Mouse (Mus musculus) cortical plate, adult 2 months (tissue): ENCODE data around the gene Ccdc142. TPM values are rescaled to one million over a fixed set of nuclear protein-coding genes. Genes with fewer than 3 reads are reported as not detected.

Experiments
- H3K27ac ChIP-seq: fragments of 200-500 bp; 2 replicates; pipeline ENCODE4 v1.5.1; 2012; ENCODE audit warnings: low read length, control low read depth, inconsistent platforms; ENCODE audit not compliant: insufficient read depth
- H3K4me1 ChIP-seq: fragments of 200-500 bp; 2 replicates; pipeline ENCODE4 v1.6.1; 2011; ENCODE audit warnings: low read length; ENCODE audit not compliant: control insufficient read depth, insufficient read depth
- H3K4me3 ChIP-seq: fragments of 200-500 bp; 2 replicates; pipeline ENCODE4 v1.5.1; 2011; ENCODE audit warnings: mild to moderate bottlenecking, low read length, control low read depth; ENCODE audit not compliant: insufficient read depth
- CTCF ChIP-seq: fragments of 200-500 bp; IDR thresholded peaks from 2 replicates; pipeline ENCODE4 v1.5.1; 2011; ENCODE audit warnings: mild to moderate bottlenecking, control low read depth, low read length; ENCODE audit not compliant: insufficient read depth; ENCODE audit errors: extremely low read depth
- POLR2A ChIP-seq: fragments of 200-500 bp; IDR thresholded peaks from 2 replicates; pipeline ENCODE4 v1.6.1; 2011; ENCODE audit warnings: mild to moderate bottlenecking, low read length, control low read depth; ENCODE audit not compliant: insufficient read depth; ENCODE audit errors: extremely low read depth
- polyA plus RNA-seq: library from polyadenylated mRNA; depleted of rRNA; stranded (reverse); fragments of >200 nt; gene quantifications from 2 replicates; pipeline ENCODE4 v1.2.3, GENCODE M21; 2012

Ccdc142 gene
- polyA plus RNA-seq, 1 experiment: 8.1 TPM

DNA sequence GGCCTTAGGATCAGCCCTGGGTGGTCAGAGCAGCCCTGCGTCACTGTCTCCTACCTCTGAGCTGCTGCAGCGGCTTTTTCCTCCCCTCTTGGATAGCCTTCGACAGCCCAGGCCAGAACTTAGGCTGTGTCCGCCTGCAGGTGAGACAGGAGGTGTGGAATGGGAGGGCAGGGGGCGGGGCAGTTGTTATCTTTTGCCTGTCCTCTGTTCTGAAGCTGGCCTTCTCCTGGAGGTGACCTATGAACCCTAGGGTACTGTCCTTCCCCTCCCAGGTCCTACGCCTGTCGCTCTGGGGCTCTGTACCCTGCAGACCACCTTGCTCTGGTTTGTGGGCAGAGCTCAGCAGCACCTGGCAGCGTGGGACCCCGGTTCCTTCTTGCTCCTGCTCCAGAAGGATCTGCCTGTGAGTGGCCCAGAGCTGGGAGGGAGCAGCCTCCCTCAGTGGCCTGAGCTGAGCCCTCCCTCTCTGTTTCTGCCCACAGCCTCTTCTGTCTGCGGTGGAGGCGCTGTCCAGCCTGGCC lies 1.8 kb downstream of the Ccdc142 start:
- H3K27ac ChIP-seq: no peak overlapping the region
- H3K4me1 ChIP-seq: peaks cover 6% of the 10 kb centered on the region
- H3K4me3 ChIP-seq: peak overlapping the region; percentile 53
- no peak for TF ChIP-seq POLR2A
- no peak for TF ChIP-seq CTCF

DNA sequence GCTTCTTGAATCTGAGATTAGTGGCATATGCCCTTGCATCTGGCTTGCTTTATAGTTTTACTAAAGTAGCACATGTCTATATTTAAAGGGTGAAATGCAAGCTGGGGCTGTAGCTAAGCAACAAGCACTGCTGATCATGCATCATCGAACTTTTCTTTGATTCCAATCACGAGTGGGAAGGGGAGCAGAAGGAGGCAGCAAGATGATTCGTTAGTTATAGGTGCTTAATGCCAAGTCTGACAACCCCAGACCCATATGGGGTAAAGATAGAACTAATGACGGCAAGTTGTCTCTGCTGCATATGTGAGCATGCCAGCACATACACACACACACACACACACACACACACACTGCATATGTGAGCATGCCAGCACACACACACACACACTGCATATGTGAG lies 2.8 kb downstream of the Ccdc142 start:
- TF ChIP-seq POLR2A (no peak), CTCF (no peak)
- H3K27ac ChIP-seq: no peak overlapping the region
- H3K4me3 ChIP-seq: no peak overlapping the region
- peaks cover 6% of the 10 kb centered on the region for H3K4me1 ChIP-seq

DNA sequence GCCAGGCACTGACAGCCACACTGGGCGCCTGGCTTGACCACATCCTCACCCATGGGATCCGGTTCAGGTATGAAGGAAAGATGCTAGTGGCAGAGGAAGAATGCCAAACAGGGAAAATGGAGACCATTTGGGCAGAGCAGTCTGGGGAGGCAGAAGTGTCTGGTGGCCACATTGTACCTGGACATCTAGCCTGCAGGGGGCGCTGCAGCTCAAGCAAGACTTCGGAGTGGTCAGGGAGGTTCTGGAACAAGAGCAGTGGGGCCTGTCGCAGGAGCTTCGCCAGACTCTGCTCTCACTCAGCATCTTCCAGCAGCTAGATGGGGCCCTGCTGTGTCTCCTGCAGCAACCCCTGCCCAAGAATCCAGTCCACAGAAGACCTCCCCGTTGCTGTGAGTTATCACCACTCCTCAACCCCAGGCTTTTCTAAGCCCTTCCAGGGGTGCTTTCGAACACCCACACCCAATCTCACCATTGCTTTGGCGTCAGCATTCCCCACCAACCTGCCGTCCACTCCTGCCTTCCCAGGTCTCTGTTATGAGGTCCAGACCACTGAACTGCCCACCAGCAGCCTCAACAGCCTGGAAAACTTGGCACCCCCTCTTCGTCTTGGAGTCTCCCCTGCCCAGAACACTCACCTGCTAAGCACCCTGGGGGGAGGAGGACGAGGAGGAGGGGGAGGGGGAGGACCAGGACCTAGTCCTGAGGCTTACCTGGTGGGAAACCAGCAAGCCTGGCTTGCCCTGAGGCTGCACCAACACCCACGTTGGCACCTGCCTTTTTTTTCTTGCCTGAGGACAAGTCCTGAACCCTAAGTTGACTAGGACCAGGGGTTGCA lies 6.4 kb downstream of the Ccdc142 start:
- no peak overlapping the region for H3K27ac ChIP-seq
- no peak overlapping the region; the same call in 1 of the 2 replicates for H3K4me3 ChIP-seq
- H3K4me1 ChIP-seq: peaks cover 5% of the 10 kb centered on the region

DNA sequence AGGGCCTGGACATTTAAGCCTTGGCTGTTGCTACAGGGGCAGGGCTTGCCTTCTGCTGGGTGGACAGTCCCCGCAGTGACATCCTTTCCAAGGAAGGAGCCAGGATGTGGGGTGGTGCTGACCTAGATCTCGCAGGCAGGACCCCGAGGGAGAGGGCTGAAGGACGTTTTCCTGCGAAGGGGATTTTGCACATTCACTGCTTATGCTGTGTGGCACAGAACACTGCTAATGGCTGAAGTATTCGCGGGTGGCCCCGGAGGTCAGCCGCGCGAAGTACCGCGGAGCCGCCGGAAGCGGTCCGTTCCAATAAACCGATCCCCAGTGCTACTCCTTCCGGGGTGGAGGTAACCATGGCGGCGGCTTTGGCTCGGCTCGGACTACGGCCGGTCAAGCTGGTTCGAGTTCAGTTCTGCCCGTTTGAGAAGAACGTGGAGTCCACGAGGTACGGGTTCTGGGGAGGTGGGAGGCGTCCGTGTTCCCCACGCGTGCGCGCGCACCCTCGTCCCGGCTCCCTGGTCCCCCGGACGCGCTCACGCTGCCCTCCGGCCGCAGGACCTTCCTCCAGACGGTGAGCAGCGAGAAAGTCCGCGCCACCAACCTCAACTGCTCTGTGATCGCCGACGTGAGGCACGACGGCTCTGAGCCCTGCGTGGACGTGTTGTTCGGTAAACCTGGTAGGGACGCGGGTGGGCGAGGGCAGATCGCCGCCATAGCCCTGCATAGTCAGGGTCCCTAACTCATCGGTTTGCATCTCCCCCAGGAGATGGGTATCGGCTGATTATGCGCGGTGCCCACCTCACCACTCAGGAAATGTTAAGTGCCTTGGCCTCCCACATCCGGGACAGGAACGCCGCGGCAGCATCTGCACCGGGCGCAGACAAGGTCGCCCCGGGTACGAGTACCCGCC lies 7.6 kb downstream of the Ccdc142 start, which contains the start of gene Mrpl53:
Mrpl53 (plus strand) TSS at position 279 of the 907 bp plus-strand sequence.
- Histone ChIP-seq H3K27ac (peak within 1 kb of the TSS; percentile 84), H3K4me1 (peaks cover 5% of the 10 kb centered on the region), H3K4me3 (peak within 1 kb of the TSS; percentile 98)
- TF ChIP-seq POLR2A: peak; percentile 88
- no peak for TF ChIP-seq CTCF

More for the DNA sequence above, 6.4 kb downstream of the Ccdc142 start:
- TF ChIP-seq CTCF (peak; percentile 66), POLR2A (no peak)

DNA sequence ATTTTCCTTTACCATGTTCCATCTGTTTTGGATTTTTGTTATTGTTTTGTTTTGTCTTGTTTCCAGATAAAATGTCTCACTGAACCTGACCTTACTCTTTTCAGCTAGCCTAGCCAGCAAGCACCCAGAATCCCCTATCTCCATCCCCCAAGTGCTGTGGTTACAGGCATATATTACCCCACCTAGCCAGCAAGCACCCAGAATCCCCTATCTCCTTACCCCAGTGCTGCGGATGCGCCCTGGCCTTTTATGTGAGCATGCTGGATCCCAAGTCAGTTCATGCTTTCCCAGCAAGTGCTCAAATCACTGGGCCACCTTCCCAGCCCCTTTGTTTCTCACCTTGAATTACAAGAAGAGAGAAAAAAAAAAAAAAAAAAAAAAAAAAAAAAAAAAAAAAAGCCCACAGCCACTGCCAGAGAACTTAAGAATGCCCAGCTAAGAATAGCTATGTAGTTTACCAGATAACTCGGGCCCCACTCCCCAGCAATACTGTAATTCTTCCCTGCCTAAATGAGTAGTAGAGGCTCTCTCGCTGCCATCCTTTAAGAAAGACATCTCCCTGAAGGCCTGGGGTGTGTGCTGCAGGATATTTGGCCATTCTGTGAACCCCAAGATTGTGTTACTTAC lies 10.2 kb downstream of the Ccdc142 start:
- no peak overlapping the region for H3K4me3 ChIP-seq
- H3K27ac ChIP-seq: no peak overlapping the region
- TF ChIP-seq POLR2A (no peak), CTCF (no peak)
- H3K4me1 ChIP-seq: peaks cover 3% of the 10 kb centered on the region; the same call in 1 of the 2 replicates

DNA sequence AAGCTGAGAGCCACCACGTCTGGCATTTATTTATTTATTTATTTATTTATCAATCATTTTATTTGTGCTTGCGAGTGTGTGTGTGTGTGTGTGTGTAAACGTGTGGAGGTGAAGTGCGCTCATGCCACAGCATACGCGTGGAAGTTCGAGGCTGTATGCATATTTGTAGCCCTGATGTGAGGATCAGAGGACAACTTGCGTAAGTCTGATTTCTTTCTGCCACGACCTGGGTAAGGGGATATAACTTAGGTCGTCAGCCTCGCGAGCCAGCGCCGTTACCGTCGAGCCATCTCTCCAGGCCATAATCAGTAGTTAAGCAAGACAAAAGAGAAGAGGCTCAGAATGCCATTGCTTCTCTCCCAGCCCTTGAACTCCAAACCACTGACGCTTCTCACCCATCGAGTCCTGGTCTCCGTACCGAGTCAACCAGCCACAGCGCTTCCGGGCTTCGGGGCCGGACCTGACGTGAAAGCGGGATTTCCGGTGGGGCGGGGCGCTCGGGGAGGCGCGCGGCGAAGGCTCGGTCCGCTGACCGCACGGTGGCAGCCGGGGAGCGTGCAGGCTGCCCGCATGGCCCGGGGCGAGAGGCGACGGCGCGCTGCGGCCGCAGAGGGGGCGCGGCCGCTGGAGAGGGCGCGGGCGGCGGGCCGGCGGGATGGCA lies 13.7 kb downstream of the Ccdc142 start, which contains the start of gene Mogs:
Mogs (plus strand) TSS at position 486 of the 661 bp plus-strand sequence.
- TF ChIP-seq POLR2A: peak; percentile 95
- no peak for TF ChIP-seq CTCF
- Histone ChIP-seq H3K27ac (peak within 1 kb of the TSS; percentile 19; the same call in 1 of the 2 replicates), H3K4me3 (peak within 1 kb of the TSS; percentile 64), H3K4me1 (no peaks in the 10 kb centered on the region)

DNA sequence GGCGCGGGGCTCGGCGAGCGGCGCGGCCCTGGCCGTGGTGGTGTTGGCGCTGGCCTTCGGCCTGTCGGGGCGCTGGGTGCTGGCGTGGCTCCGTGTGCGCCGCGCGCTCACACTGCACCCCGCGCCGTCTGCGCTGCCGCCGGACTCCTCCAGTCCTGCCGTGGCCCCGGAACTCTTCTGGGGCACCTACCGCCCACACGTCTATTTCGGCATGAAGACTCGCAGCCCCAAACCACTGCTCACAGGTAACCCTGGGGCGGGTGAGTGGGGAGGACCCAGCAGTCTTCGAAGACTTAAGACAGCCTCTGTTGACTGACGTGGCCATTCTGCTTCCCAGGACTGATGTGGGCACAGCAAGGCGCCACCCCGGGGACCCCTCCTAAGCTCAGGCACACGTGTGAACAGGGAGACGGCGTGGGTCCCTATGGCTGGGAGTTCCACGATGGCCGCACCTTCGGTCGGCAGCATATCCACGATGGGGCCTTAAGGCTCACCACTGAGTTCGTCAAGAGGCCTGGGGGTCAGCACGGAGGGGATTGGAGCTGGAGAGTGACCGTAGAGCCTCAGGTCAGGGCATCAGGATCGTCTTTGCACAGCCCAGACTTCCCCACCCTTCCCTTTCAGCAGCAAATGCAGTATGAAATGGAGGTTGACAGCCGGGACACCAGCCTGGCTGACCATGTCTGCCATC lies 14.4 kb downstream of the Ccdc142 start:
- H3K4me3 ChIP-seq: peak overlapping the region; percentile 64
- no peaks in the 10 kb centered on the region for H3K4me1 ChIP-seq
- TF ChIP-seq POLR2A: no peak
- no peak for TF ChIP-seq CTCF
- no peak overlapping the region for H3K27ac ChIP-seq

DNA sequence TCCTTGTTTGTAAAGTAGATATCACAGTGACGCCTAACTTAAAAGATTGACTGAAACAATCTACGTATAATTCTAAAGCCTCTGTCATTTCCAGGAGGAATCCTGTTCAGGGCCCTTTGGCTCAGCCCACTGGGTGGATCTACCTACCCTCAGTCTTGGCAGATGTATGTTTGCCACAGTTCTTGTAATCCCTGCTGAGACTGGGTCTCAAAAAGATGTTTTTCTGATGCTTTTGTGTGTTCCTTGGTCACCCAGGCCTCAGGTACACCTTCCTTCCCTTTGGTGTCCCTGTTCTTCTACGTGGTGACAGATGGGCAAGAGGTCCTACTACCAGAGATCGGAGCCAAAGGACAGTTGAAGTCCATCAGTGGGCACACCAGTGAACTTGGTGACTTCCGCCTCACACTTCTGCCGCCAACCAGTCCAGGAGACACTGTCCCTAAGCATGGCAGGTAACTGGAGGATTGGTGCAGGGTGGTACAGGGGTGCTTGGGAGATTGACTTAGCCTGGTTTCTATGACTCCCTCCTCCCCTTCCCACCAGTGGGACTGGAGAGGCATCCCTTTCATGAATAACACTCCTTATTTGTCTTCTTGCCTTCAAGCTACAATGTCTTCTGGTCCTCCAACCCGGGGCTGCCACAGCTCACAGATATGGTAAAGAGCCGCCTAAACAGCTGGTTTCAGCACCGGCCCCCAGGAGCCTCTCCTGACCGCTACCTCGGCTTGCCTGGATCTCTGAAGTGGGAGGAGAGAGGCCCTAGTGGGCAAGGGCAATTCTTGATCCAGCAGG lies 15.2 kb downstream of the Ccdc142 start:
- H3K27ac ChIP-seq: no peak overlapping the region
- H3K4me1 ChIP-seq: no peaks in the 10 kb centered on the region

More for the DNA sequence above, 15.2 kb downstream of the Ccdc142 start:
- TF ChIP-seq POLR2A: no peak
- no peak for TF ChIP-seq CTCF
- peak overlapping the region; percentile 64 for H3K4me3 ChIP-seq
